Mouse (Mus musculus) MEL-GATA-1-ER (cell line): ENCODE data around the gene Sgsm2.
A peak's percentile ranks its signal among the peaks of the same experiment; 100 is the strongest.

Experiments
- DNase-seq: peaks from one replicate; pipeline ENCODE4 v3.0.0-alpha.2; 2012; ENCODE audit warnings: low read depth; ENCODE audit errors: extremely low read depth

Gene Sgsm2

GRCm38 (mm10) chr11:74896901-74897677, at the start of gene Sgsm2:
TSS of gene Sgsm2 (minus strand) at chr11:74897060.
- peak; percentile 41 for DNase-seq

GRCm38 (mm10) chr11:74946348-74946747, 49.5 kb upstream of the Sgsm2 start:
- peak; percentile 34 for DNase-seq

- DNase-seq, result no peak
Observed at GRCm38 (mm10) chr11:74930391-74930790, 33.5 kb upstream of the Sgsm2 start.

- no peak for DNase-seq
Observed at GRCm38 (mm10) chr11:74929111-74929510, 32.3 kb upstream of the Sgsm2 start.

GRCm38 (mm10) chr11:74927236-74927725, 30.4 kb upstream of the Sgsm2 start:
- peak; percentile 29 for DNase-seq

GRCm38 (mm10) chr11:74926388-74927005, 29.6 kb upstream of the Sgsm2 start:
- peak; percentile 76 for DNase-seq

GRCm38 (mm10) chr11:74925577-74926387, 28.9 kb upstream of the Sgsm2 start, which contains the start of the genes Smg6 and Srr:
TSS of gene Smg6 (plus strand) at chr11:74925823.
TSS of gene Srr (minus strand) at chr11:74925948.
- peak; percentile 80 for DNase-seq

- DNase-seq, result no peak
Observed at GRCm38 (mm10) chr11:74924149-74924548, 27.3 kb upstream of the Sgsm2 start.

GRCm38 (mm10) chr11:74919249-74919648, 22.4 kb upstream of the Sgsm2 start:
- DNase-seq, result no peak

- DNase-seq, result no peak
Observed at GRCm38 (mm10) chr11:74912492-74912891, 15.6 kb upstream of the Sgsm2 start.

GRCm38 (mm10) chr11:74909978-74910377, 13.1 kb upstream of the Sgsm2 start:
- DNase-seq, result no peak

GRCm38 (mm10) chr11:74908618-74909399, 11.9 kb upstream of the Sgsm2 start:
- DNase-seq, result no peak

GRCm38 (mm10) chr11:74907850-74908249, 11.0 kb upstream of the Sgsm2 start:
- DNase-seq, result no peak

- DNase-seq, result no peak
Observed at GRCm38 (mm10) chr11:74902416-74902815, 5.6 kb upstream of the Sgsm2 start.

- DNase-seq, result no peak
Observed at GRCm38 (mm10) chr11:74901555-74901954, 4.7 kb upstream of the Sgsm2 start.

GRCm38 (mm10) chr11:74898517-74898827, 1.6 kb upstream of the Sgsm2 start:
- no peak for DNase-seq

GRCm38 (mm10) chr11:74897678-74898516, 1.0 kb upstream of the Sgsm2 start, which contains the start of gene Tsr1:
TSS of gene Tsr1 (plus strand) at chr11:74898071.
- peak; percentile 83 for DNase-seq

- DNase-seq, result no peak
Observed at GRCm38 (mm10) chr11:74895980-74896900, 620 bp downstream of the Sgsm2 start.

GRCm38 (mm10) chr11:74894619-74895018, 2.2 kb downstream of the Sgsm2 start:
- no peak for DNase-seq
